Mouse (Mus musculus) megakaryocyte, embryonic 14.5 days (primary cell): ENCODE measurements at regions not wholly inside any gene's neighbourhood (a gene's known extent, or its start where the extent isn't known, plus 50 kb on each side); places are given as distances from the start of the nearest gene placed in this dataset.

Experiments used
- FLI1 ChIP-seq: IDR thresholded peaks from 2 replicates; pipeline ENCODE4 v1.6.1; 2012; ENCODE audit warnings: low read length, inconsistent platforms, mixed read lengths
- GATA1 ChIP-seq: IDR thresholded peaks from 3 replicates; pipeline ENCODE4 v1.6.1; 2012; ENCODE audit warnings: mixed read lengths, low read length, inconsistent platforms, borderline replicate concordance

- no peak for TF ChIP-seq GATA1
- TF ChIP-seq FLI1 = no peak
Observed at GRCm38 (mm10) chr2:57539842-57540241, 302.4 kb downstream of the Gpd2 start.
